ENCODE assay signal across 8 mouse cellular contexts in the genomic region with DNA sequence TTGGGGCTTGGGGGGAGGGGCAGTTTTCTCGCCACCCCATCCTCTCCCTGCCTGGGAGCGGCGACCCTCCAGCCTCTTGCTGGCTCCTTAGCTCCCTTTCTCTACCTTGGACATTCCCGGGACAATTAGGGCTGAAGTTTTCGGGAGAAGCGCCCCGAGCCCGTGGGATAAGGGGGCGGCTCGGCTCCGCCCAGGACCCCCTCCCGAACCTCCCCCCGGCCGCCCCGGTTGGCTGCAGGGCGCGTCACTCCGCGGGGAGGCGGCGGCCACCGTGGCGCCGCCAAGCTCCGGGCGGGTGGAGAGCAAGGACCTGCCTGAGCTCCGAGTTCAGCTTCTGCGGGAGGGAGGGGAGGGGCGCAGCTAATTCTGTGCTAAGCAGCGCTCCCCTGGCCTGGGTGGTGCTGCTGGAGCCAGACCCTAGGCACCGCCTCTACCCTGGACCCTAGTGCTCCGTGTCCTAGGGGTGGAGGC. TPM values are rescaled to one million over a fixed set of nuclear protein-coding genes. Genes with fewer than 3 reads are reported as not detected.
A peak's percentile ranks its signal among the peaks of the same experiment; 100 is the strongest.
DNase-seq lines count a peak whose midpoint lies in the region; ATAC-seq and TF ChIP-seq lines count a peak whose summit lies in the region.

No protein-coding gene starts in this region.

- no peaks in the 10 kb centered on the region for H3K9me3 ChIP-seq in heart, embryonic 14.5 days (ENCODE audit: control insufficient read depth, low read length)
- no peaks in the 10 kb centered on the region for H3K9me3 ChIP-seq in kidney, postnatal 0 days (replicated peaks; ENCODE audit: low read length)

- H3K27me3 ChIP-seq in heart, embryonic 14.5 days (ENCODE audit: control insufficient read depth, insufficient read depth, low read length), result peaks cover 51% of the 10 kb centered on the region
- H3K27me3 ChIP-seq in kidney, postnatal 0 days (ENCODE audit: insufficient read depth, low read length), result 0 out of 2 replicates have a peak, but pooled peaks cover 6% of the 10 kb centered on the region

- H3K27ac ChIP-seq in heart, embryonic 14.5 days (replicated peaks in 1 of 2; ENCODE audit: control insufficient read depth in 1 of 2, insufficient read depth in 1 of 2, low read depth in 2 of 2, low read length in 2 of 2), result peak overlapping the region; percentile 60 to 89; a peak in 3 of 4 replicates
- peak overlapping the region; percentile 98 for H3K27ac ChIP-seq in kidney, postnatal 0 days

- peaks cover 6 to 9% of the 10 kb centered on the region in 2 experiments for H3K4me1 ChIP-seq in heart, embryonic 14.5 days (ENCODE audit: control insufficient read depth in 2 of 2, insufficient read depth in 2 of 2, low read length in 2 of 2)
- 0 out of 2 replicates have a peak, but pooled peaks cover 17% of the 10 kb centered on the region for H3K4me1 ChIP-seq in kidney, postnatal 0 days (replicated peaks; ENCODE audit: insufficient read depth, low read length)

- peak overlapping the region; percentile 86 for H3K9ac ChIP-seq in heart, embryonic 14.5 days (ENCODE audit: low read length)
- H3K9ac ChIP-seq in kidney, postnatal 0 days (ENCODE audit: low read depth, low read length), result peak overlapping the region; percentile 97

- no peaks in the 10 kb centered on the region for H3K36me3 ChIP-seq in heart, embryonic 14.5 days (ENCODE audit: control insufficient read depth, insufficient read depth, low read length)
- H3K36me3 ChIP-seq in kidney, postnatal 0 days (ENCODE audit: insufficient read depth, low read length), result no peaks in the 10 kb centered on the region

- DNase-seq in adrenal gland, postnatal 14 days, result peak; percentile 31
- no peak for DNase-seq in adrenal gland, adult 8-10 months
- peak; percentile 91 for DNase-seq in embryo, embryonic 11 days
- DNase-seq in kidney, postnatal 0 days (ENCODE audit: low spot score), result peak; percentile 86
- DNase-seq in liver, result peak; percentile 66
- peak; percentile 56 for DNase-seq in ovary, postnatal 36 days (ENCODE audit: low spot score)
- DNase-seq in spleen, postnatal 10 days (ENCODE audit: low spot score in 2 of 2), result no peak

- WGBS in heart, embryonic 14.5 days, result 0% methylated on average over 27 of the region's 32 CpGs
- WGBS in kidney, postnatal 0 days, result under 1% methylated on average over 32 of the region's 32 CpGs

- H3K4me3 ChIP-seq in heart, embryonic 14.5 days (ENCODE audit: control insufficient read depth in 1 of 2, insufficient read depth in 1 of 2, low read depth in 1 of 2, low read length in 2 of 2), result peak overlapping the region; percentile 74 to 93
- peak overlapping the region; percentile 83 for H3K4me3 ChIP-seq in kidney, postnatal 0 days (replicated peaks; ENCODE audit: low read depth, low read length)

- H3K4me2 ChIP-seq in heart, embryonic 14.5 days (ENCODE audit: low read length), result peak overlapping the region; percentile 97
- H3K4me2 ChIP-seq in kidney, postnatal 0 days (ENCODE audit: low read length), result peak overlapping the region; percentile 76

- peak; percentile 75 for ATAC-seq in heart, embryonic 14.5 days (ENCODE audit: insufficient number of reproducible peaks, insufficient read depth, low FRiP score, low read depth)
- peak; percentile 80 for ATAC-seq in kidney, postnatal 0 days (replicated peaks; ENCODE audit: low FRiP score, low read depth)

- TF ChIP-seq CTCF in kidney, postnatal 0 days (IDR thresholded peaks at IDR 0.05; ENCODE audit: low read depth), result no peak

RNA-seq across cellular contexts. Expression of a gene that starts 0.6 kb away (rescaled TPM):
- total RNA-seq in adrenal gland, postnatal 14 days (2021), result 0.26 and 2.9 TPM in 2 replicates
- under 1 TPM in 2 of 4 experiments, not detected in 2; 0.03 to 0.05 TPM for total RNA-seq in adrenal gland, adult 8-10 months (2022)
- 4.7 and 5.1 TPM in 2 replicates for polyA plus RNA-seq in heart, embryonic 14.5 days (2014; fragmentation: Nextera tagmentation; extraction: Ambion mirVana)
- polyA plus RNA-seq in kidney, postnatal 0 days (2015; fragmentation: Nextera tagmentation; extraction: Ambion mirVana), result 24.6 and 25.6 TPM in 2 replicates

Comparison
In these comparisons a context has a peak if more than half of its experiments do, and no peak if none do; other contexts are left out.
1. DNase-seq: peak in adrenal gland, postnatal 14 days (single experiment), embryo, embryonic 11 days (single experiment), kidney, postnatal 0 days (single experiment), liver (single experiment) and ovary, postnatal 36 days (single experiment); none in adrenal gland, adult 8-10 months (single experiment) and spleen, postnatal 10 days (0 of 2).